Mouse (Mus musculus) midbrain, embryonic 13.5 days (tissue): ENCODE data around the gene Nfix. TPM values are rescaled to one million over a fixed set of nuclear protein-coding genes. Genes with fewer than 3 reads are reported as not detected.

Experiments
- ATAC-seq: fragments of 200-750 bp; cut with Nextera tagmentation; 2 replicates; pipeline ENCODE4 v1.8.0; 2017; ENCODE audit warnings: mild to moderate bottlenecking, moderate TSS enrichment, moderate library complexity
- H3K27ac ChIP-seq: fragments of 300-500 bp; sonication (generic); 2 replicates; pipeline ENCODE4 v1.5.1; 2015; ENCODE audit warnings: inconsistent platforms, mild to moderate bottlenecking, moderate library complexity
- H3K27me3 ChIP-seq: fragments of 300-500 bp; sonication (generic); 2 replicates; pipeline ENCODE4 v1.6.1; 2015; ENCODE audit warnings: mild to moderate bottlenecking, inconsistent platforms
- H3K36me3 ChIP-seq: fragments of 300-500 bp; sonication (generic); 2 replicates; pipeline ENCODE4 v1.6.1; 2015; ENCODE audit warnings: mild to moderate bottlenecking, inconsistent platforms
- H3K4me1 ChIP-seq: fragments of 300-500 bp; sonication (generic); replicated peaks from 2 replicates; pipeline ENCODE4 v1.6.1; 2015; ENCODE audit warnings: inconsistent platforms
- H3K4me2 ChIP-seq: fragments of 300-500 bp; sonication (generic); replicated peaks from 2 replicates; pipeline ENCODE4 v1.6.1; 2015; ENCODE audit warnings: moderate library complexity, mild to moderate bottlenecking, inconsistent platforms
- H3K4me3 ChIP-seq: fragments of 300-500 bp; sonication (generic); replicated peaks from 2 replicates; pipeline ENCODE4 v1.5.1; 2015; ENCODE audit warnings: mild to moderate bottlenecking, inconsistent platforms
- H3K9ac ChIP-seq: fragments of 300-500 bp; sonication (generic); replicated peaks from 2 replicates; pipeline ENCODE4 v1.6.1; 2015; ENCODE audit warnings: mild to moderate bottlenecking, inconsistent platforms
- H3K9me3 ChIP-seq: fragments of 300-500 bp; sonication (generic); 2 replicates; pipeline ENCODE4 v1.6.1; 2016; ENCODE audit warnings: mild to moderate bottlenecking, inconsistent platforms
- WGBS: fragments of 180-500 bp; shearing (Covaris S2); methylation state at CpG from one replicate; pipeline ENCODE4 v1.1.7; 2015; 5-methylcytosine and 5-hydroxymethylcytosine counted together
- polyA plus RNA-seq: library from polyadenylated mRNA; unstranded; fragments of >200 nt; fragmentation: Nextera tagmentation; extraction: Ambion mirVana; gene quantifications from 2 replicates; pipeline ENCODE4 v1.2.1, GENCODE M21; 2015

Nfix gene
- polyA plus RNA-seq, 1 experiment from 2014 or later: 28.4 TPM

- no peak overlapping the region; the same call in 1 of the 2 replicates for H3K27ac ChIP-seq
- ATAC-seq: no peak
- H3K4me2 ChIP-seq: peak overlapping the region; percentile 27
- no peaks in the 10 kb centered on the region for H3K9me3 ChIP-seq
- H3K4me3 ChIP-seq: 0 out of 2 replicates have a peak overlapping the region, but pooled peaks have one; percentile 1
- WGBS: 8% methylated on average over 38 of the region's 38 CpGs
- H3K4me1 ChIP-seq: peaks cover 39% of the 10 kb centered on the region
- no peak overlapping the region for H3K9ac ChIP-seq
- peaks cover 17% of the 10 kb centered on the region for H3K36me3 ChIP-seq
- H3K27me3 ChIP-seq: peaks cover 81% of the 10 kb centered on the region
These were observed 96.5 kb downstream of the Nfix start for GRCm38 (mm10) chr8:84703466-84704249.

- Histone ChIP-seq H3K36me3 (peaks cover 23% of the 10 kb centered on the region), H3K4me2 (no peak overlapping the region), H3K27ac (no peak overlapping the region), H3K4me3 (no peak overlapping the region), H3K27me3 (peaks cover 75% of the 10 kb centered on the region), H3K9me3 (no peaks in the 10 kb centered on the region), H3K4me1 (peaks cover 34% of the 10 kb centered on the region), H3K9ac (no peak overlapping the region)
- no peak for ATAC-seq
- 78% methylated on average over 6 of the region's 6 CpGs for WGBS
These were observed 97.1 kb downstream of the Nfix start for GRCm38 (mm10) chr8:84702963-84703465.

GRCm38 (mm10) chr8:84702561-84702960 is 97.6 kb downstream of the Nfix start:
- Histone ChIP-seq H3K27me3 (peaks cover 71% of the 10 kb centered on the region), H3K9ac (no peak overlapping the region), H3K27ac (no peak overlapping the region), H3K4me3 (no peak overlapping the region), H3K36me3 (peaks cover 28% of the 10 kb centered on the region), H3K4me1 (peaks cover 29% of the 10 kb centered on the region), H3K9me3 (no peaks in the 10 kb centered on the region), H3K4me2 (0 out of 2 replicates have a peak overlapping the region, but pooled peaks have one; percentile 10)
- WGBS: 74% methylated on average over 9 of the region's 9 CpGs
- ATAC-seq: no peak

- peak within 1 kb of the TSS; percentile 14; the same call in 1 of the 2 replicates for H3K4me3 ChIP-seq
- peaks cover 17% of the 10 kb centered on the region for H3K4me1 ChIP-seq
- 0 out of 2 replicates have a peak within 1 kb of the TSS, but pooled peaks have one; percentile 10 for H3K4me2 ChIP-seq
- peaks cover 59% of the 10 kb centered on the region for H3K27me3 ChIP-seq
- 14% methylated on average over 34 of the region's 34 CpGs for WGBS
- H3K36me3 ChIP-seq: peaks cover 41% of the 10 kb centered on the region
- no peaks in the 10 kb centered on the region for H3K9me3 ChIP-seq
- peak within 1 kb of the TSS; percentile 14 for H3K27ac ChIP-seq
- no peak within 1 kb of the TSS for H3K9ac ChIP-seq
- peak; percentile 49 for ATAC-seq
These were observed 98.9 kb downstream of the Nfix start, which contains the start of gene Lyl1 for GRCm38 (mm10) chr8:84700941-84701911. Lyl1 (plus strand) TSS chr8:84701457.

- H3K4me2 ChIP-seq: no peak overlapping the region
- ATAC-seq: no peak
- H3K9me3 ChIP-seq: no peaks in the 10 kb centered on the region
- H3K4me1 ChIP-seq: peaks cover 14% of the 10 kb centered on the region
- H3K36me3 ChIP-seq: peaks cover 47% of the 10 kb centered on the region
- H3K27ac ChIP-seq: no peak overlapping the region; the same call in 1 of the 2 replicates
- H3K4me3 ChIP-seq: no peak overlapping the region
- no peak overlapping the region for H3K9ac ChIP-seq
- H3K27me3 ChIP-seq: peaks cover 56% of the 10 kb centered on the region
- 86% methylated on average over 5 of the region's 5 CpGs for WGBS
These were observed 99.6 kb downstream of the Nfix start for GRCm38 (mm10) chr8:84700526-84700925.

- H3K27ac ChIP-seq: peak overlapping the region; percentile 14; the same call in 1 of the 2 replicates
- H3K4me1 ChIP-seq: peaks cover 8% of the 10 kb centered on the region
- H3K27me3 ChIP-seq: peaks cover 50% of the 10 kb centered on the region
- no peak overlapping the region for H3K4me3 ChIP-seq
- no peaks in the 10 kb centered on the region for H3K9me3 ChIP-seq
- H3K4me2 ChIP-seq: no peak overlapping the region
- H3K36me3 ChIP-seq: peaks cover 53% of the 10 kb centered on the region
- 57% methylated on average over 7 of the region's 7 CpGs for WGBS
- no peak overlapping the region for H3K9ac ChIP-seq
- ATAC-seq: no peak
These were observed 100.3 kb downstream of the Nfix start for GRCm38 (mm10) chr8:84699861-84700322.

- WGBS: 95% methylated on average over 9 of the region's 9 CpGs
- no peak overlapping the region for H3K4me3 ChIP-seq
- no peak overlapping the region for H3K9ac ChIP-seq
- H3K4me2 ChIP-seq: no peak overlapping the region
- no peak for ATAC-seq
- no peaks in the 10 kb centered on the region for H3K9me3 ChIP-seq
- peaks cover 1% of the 10 kb centered on the region for H3K4me1 ChIP-seq
- no peak overlapping the region for H3K27ac ChIP-seq
- peaks cover 41% of the 10 kb centered on the region for H3K27me3 ChIP-seq
- peaks cover 58% of the 10 kb centered on the region for H3K36me3 ChIP-seq
These were observed 101.2 kb downstream of the Nfix start for GRCm38 (mm10) chr8:84698929-84699401.

- Histone ChIP-seq H3K4me1 (no peaks in the 10 kb centered on the region; the same call in 1 of the 2 replicates), H3K36me3 (peaks cover 65% of the 10 kb centered on the region), H3K27me3 (peaks cover 34% of the 10 kb centered on the region), H3K4me3 (no peak overlapping the region), H3K27ac (no peak overlapping the region), H3K9me3 (no peaks in the 10 kb centered on the region), H3K9ac (no peak overlapping the region), H3K4me2 (no peak overlapping the region)
- 91% methylated on average over 5 of the region's 5 CpGs for WGBS
- ATAC-seq: no peak
These were observed 101.9 kb downstream of the Nfix start for GRCm38 (mm10) chr8:84698288-84698687.

- Histone ChIP-seq H3K27me3 (peaks cover 25% of the 10 kb centered on the region), H3K9me3 (no peaks in the 10 kb centered on the region), H3K27ac (no peak overlapping the region), H3K36me3 (peaks cover 72% of the 10 kb centered on the region), H3K4me1 (no peaks in the 10 kb centered on the region; the same call in 1 of the 2 replicates), H3K9ac (no peak overlapping the region), H3K4me3 (no peak overlapping the region), H3K4me2 (no peak overlapping the region)
- WGBS: 88% methylated on average over 14 of the region's 14 CpGs
- no peak for ATAC-seq
These were observed 102.7 kb downstream of the Nfix start for GRCm38 (mm10) chr8:84697166-84698130.

- WGBS: 93% methylated on average over 6 of the region's 6 CpGs
- peaks cover 2% of the 10 kb centered on the region; the same call in 1 of the 2 replicates for H3K27me3 ChIP-seq
- no peak overlapping the region for H3K4me2 ChIP-seq
- peaks cover 85% of the 10 kb centered on the region for H3K36me3 ChIP-seq
- H3K4me3 ChIP-seq: no peak overlapping the region
- no peak overlapping the region for H3K27ac ChIP-seq
- no peak overlapping the region for H3K9ac ChIP-seq
- H3K4me1 ChIP-seq: peaks cover 4% of the 10 kb centered on the region
- no peak for ATAC-seq
- no peaks in the 10 kb centered on the region for H3K9me3 ChIP-seq
These were observed 105.0 kb downstream of the Nfix start for GRCm38 (mm10) chr8:84695140-84695539.
